Mouse (Mus musculus) bone marrow macrophage, adult 2 months (primary cell): Measurements from ENCODE around the gene Parp14.

Experiments used
- CTCF ChIP-seq: IDR thresholded peaks from 2 replicates; pipeline ENCODE4 v1.5.1; 2012; ENCODE audit warnings: low read depth, mild to moderate bottlenecking, low read length, moderate library complexity
- POLR2A ChIP-seq: IDR thresholded peaks from 2 replicates; pipeline ENCODE4 v1.6.1; 2012; ENCODE audit warnings: mild to moderate bottlenecking, low read depth, low read length, borderline replicate concordance

GRCm38 (mm10) chr16:35847138-35847537 is 24.2 kb downstream of the Parp14 start:
- TF ChIP-seq CTCF (no peak), POLR2A (no peak)
